Mouse (Mus musculus): ENCODE results near the gene Six4. TPM values are rescaled to one million over a fixed set of nuclear protein-coding genes. Genes with fewer than 3 reads are reported as not detected.
"Not testable (repeated sequence)": the region's sequence is repeated elsewhere in the genome, so short reads cannot be mapped to it uniquely, and the experiment has no call there.

Six4 gene
- total RNA-seq (2021), result 10 to 100 TPM; 10.6 to 17.0 TPM
- long read RNA-seq, experiment 1, partial matches to known transcripts, result 0 of 3 reads
- long read RNA-seq, experiment 1, other reads (novel, unspliced or antisense), result 3 of 3 reads
- long read RNA-seq, experiment 2, partial matches to known transcripts, result 0 of 3 reads
- long read RNA-seq, experiment 2, other reads (novel, unspliced or antisense), result 3 of 3 reads

DNA sequence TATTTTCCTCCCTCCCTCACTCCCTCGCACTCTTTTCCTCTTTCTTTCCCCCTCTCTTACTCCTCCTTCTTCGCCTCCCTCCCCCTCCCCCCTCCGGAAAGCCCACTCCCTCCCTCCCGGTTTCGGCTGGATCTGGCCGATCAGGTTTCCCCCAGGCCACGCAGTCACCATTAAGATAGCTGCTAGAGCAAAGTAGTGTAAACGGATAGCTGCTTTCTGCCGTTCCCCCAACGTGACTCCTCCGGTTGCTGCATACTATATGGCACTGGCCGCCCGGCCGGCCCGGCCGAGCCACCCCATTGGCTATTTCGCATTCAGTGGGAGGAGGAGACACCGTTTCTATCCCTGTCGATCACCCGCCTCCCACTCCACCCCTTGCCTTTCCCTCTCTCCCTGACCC, at the start of gene Six4:
Gene Six4, minus strand, starts transcription at position 261 of the 400 bp plus-strand sequence.
- DNase-seq, result peak; percentile 70 to 72
- intact Hi-C loops (cut with DNase I), result loop anchor here (2.0 to 10.0 kb wide), 2 partner anchors 60 to 92 kb away; partner anchors contain the start of gene Six1

DNA sequence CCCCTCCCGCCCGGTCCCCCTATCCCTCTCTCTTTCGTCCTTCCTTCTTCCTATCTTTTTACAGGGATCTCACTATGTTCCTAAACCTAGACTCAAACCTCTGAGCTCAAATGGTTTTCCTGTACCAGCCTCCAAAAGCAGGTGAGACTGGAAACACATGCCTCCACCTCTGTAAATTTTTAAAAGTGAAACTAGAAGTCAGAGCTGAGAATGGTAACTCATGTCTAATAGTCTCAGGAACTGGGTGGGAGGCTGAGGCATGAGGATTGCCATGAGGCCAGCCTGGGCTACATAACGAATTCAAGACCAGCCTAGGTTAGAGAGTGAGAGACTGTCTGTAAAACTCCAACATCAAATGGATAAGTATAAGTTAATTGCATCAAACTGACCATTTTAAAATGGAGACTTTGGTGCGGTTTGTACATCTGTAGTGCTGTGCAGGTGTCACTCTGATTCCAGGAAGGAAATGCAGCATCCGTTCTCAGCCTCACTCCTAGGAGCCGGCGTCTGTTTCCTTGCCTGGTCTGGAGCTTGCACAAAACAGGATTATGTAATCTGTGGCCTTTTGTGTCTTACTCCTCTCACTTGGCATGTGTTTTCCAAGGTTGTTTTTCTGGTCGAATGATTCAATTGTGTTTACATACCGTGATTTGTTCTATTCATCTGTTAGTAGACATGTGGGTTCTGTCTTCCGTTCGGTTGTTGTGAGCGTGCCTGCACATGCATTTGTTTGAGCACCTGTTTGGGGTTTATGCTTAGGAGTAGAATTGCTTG, 49.3 kb upstream of the Six4 start:
- intact Hi-C loops (cut with DNase I), result no loop called here
- DNase-seq, result no peak

DNA sequence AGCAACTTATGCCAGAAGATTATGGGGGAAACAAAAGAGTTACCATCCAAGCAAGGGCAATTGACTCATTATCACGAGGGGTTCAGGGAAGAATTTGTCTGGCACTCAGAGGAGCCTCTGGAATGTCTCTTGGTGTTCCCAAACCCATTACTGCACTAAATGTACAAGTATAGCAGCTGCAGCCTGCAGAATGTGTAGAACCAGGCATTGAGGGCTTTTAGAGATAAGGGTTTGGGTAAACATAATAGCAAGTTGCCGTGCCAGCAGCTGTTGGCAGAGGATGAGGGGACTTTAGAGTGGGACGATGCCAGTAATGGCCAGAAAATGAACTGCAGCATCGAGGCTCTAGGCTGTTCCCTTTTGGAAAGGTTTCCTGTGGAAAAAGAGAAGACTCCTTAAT, 47.1 kb upstream of the Six4 start:
- no peak for DNase-seq
- intact Hi-C loops (cut with DNase I), result no loop called here

DNA sequence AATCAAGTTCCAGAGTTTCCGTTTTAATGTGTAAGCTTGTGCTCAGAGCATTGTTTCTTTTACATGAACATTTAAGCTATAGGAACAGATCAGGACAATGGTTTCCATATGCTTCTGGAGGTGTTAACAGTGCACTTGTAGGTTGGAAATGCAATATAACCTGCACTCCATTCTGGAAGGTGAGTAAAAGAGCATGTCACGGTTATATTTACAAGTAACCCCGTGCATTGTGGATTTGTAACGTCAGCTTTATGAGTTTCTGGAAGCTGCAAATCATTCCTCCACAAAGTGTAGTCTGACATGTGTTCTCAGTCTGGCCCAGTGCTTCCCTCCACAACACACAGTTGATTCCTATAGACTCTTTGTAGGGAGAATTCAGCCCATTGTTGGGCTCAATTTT, 40.9 kb upstream of the Six4 start:
- intact Hi-C loops (cut with DNase I), result no loop called here
- no peak for DNase-seq

DNA sequence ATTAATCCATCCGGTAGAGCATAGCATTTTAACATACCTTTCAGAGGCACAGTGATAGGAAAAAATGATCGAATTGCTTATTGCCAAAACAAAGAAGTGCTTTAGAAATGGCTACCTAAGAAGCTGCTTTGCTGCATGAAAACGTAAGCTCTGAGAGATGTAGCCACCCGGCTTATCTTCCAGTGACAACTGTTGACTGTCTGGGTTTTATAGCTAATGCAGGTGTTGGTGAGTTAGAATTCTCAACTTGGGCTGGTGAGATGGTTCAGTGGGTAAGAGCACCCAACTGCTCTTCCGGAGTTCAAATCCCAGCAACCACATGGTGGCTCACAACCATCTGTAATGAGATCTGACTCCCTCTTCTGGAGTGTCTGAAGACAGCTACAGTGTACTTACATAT, 37.8 kb upstream of the Six4 start:
- intact Hi-C loops (cut with DNase I); DNase-seq: not testable (repeated sequence)

DNA sequence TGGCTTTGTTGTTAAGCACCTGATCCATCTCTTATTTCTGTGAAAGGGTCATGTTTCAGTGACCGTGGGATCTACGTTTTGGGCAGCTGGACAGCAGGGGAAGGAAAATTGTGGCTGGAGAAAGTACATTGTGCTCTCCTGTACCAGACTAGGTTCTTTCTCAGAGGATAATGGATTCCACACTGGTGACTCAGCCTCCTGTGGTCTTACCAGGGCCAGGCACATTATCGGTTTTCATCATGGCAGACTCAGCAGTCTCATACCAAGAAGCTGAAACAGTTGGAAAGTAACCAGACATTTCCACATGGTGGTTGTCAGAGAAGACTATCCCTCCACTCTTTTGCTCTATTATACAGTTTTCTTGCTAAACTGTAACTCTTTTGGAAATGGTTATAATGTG, 34.0 kb upstream of the Six4 start:
- intact Hi-C loops (cut with DNase I), result no loop called here

DNA sequence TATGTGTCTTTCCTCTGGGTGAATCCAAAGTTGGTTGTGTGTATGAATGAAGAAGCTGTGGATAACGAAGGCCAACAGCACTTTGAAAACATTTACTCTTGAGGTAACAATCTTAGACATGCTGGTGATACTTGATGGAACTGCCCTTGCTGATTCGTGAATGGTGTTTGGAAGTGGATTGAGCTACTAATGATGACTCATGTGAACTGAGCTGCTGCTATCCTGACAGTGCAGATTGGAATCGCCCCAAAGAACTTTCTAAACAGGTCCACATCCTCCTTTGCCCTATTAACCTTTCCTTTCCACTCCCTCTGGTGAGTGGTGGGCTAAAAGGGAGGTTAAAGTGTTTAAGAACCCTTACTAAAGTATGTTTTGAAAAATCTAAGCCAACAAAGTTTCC, 27.5 kb upstream of the Six4 start:
- intact Hi-C loops (cut with DNase I), result no loop called here
- no peak for DNase-seq

More for the DNA sequence above, 34.0 kb upstream of the Six4 start:
- no peak for DNase-seq

DNA sequence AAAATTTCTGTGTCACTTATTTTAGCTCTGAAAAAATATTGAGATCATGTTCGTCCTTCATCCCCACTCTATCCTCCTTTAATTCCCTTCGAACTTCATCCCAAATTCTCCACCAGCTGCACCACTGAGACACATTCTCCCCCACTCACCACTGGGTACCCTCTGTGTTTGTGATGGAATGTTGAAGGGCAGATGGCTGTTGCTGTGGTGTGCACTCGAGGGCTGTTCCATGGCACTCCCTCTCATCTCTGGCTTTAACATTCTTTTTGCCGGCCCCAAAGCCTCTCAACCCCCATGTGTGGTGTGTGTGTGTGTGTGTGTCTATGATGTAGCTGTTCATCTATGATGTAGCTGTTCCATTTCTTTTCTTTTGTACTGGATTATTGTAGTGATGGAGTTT, 12.0 kb upstream of the Six4 start:
- intact Hi-C loops (cut with DNase I), result no loop called here
- DNase-seq, result no peak

DNA sequence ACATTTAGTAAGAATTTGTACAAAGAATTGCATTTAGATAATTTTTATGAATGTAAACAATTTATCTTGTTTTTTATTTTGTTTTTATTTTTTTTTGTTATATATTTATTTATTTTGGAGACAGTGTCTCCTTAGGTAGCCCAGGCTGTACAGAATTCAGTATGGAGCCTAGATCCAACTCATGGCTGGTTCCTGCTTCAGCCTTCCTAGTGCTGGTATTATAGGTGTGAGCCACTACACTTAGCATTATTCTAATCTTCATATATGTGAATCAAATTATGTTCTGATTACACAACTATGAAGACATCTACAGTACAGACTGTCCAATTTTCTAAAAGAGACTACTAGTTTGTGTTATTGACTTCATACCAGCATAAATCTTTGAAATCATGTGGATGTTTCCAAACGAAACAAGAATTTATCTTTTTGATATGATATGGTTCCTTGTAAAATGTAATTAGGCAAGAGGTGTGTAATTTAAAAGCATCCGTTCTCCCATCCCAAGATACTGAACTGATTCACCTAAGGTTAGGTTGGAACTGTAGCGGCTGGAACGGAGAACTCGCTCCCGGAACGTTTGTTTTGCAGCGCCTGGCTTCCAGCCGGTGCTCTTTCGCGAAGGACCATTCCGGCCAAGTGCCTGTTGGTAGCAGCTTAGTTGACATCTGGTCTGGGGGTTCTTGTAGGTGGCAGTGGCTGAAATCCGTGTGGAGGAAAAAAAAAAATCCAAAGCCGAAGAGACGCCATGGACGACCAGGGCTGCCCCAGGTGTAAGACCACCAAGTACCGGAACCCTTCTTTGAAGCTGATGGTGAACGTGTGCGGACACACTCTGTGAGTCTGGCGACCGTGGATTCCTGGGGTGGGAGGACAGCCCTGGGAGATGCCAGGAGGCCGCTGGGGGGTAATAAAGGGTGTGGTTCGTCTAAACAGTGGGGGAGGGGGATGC, 10.1 kb upstream of the Six4 start, which contains the start of gene Mnat1:
Gene Mnat1, plus strand, starts transcription at position 625 of the 949 bp plus-strand sequence.
- peak; percentile 72 to 90 for DNase-seq
- intact Hi-C loops (cut with DNase I), result no loop called here

DNA sequence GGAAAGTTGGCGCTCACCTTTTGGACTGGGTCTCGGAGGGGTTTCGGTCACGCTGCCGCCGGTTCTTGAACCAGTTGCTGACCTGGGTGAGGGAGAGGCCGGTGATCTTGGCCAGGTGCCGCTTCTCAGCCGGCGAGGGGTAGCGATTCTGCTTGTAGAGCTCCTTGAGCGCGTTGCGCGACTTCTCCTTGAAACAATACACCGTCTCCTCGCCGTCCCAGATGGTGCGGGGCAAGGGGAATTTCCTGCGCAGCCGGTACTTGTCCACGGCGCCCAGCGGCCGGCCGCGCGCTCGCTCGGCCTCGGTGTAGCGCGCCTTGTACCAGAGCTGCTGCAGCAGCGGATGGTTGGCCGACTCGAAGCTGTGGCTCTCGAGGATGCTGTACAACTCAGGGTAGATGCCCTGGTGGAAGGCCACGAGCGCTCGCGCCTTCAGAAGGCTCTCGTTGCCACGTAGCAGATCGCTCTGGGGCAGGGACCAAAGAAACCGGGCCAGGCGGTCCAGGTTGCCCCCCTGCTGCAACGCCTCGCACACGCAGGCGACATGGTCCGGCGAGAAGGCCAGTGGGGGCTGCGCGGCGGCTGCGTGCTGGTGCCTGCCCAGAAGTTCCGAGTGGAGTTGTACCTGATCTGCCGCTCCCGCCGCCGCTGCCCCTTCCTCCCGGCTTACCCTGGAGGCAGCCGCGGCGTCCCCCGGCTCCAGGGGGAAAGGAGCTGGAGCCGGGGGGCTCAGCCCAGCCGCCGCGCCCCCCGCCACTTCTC, 749 bp downstream of the Six4 start:
- DNase-seq, result peak; percentile 14 to 53
- intact Hi-C loops (cut with DNase I), result loop anchor here (2.0 to 10.0 kb wide), 2 partner anchors 60 to 92 kb away; partner anchors contain the start of gene Six1

DNA sequence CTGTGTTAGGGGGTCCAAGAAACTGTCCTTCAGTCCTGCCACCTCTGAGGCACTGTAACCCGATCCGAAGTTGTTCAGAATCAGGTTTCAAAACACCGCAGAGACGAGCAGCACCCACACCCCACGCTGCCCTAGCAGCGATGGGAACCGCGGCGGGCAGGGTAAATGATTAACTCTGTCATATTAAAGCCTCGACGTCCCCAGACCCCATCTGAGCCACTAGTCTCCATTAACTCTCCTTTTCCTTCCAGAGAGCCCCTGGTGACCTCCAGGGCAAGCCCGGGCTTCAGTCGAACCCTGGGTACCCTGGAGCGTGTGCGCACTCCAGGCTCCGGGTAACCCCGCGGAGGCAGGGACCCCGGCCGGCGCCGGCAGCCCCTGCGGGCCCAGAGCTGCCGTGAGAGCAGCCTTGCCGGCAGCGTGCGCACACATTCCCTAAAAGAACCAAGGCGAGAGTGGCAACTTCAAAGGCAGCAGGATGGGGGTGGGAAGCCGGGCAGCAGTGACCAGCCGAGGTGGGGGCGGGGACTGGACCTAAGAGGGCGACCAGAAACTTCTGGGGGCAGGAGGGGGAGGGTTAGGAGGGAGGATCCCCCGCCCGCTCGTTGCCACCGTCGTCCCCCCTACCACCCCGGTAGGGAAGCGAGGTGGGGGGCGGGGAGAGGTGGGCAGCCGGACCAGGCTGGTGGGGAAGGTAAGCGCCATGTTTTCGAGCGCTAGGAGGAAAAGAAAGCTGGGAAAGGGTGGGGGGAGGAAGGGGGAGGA, 1.5 kb downstream of the Six4 start:
- intact Hi-C loops (cut with DNase I), result loop anchor here (2.0 to 10.0 kb wide), 2 partner anchors 59 to 93 kb away; partner anchors contain the start of gene Six1
- DNase-seq, result peak; percentile 27 to 31

DNA sequence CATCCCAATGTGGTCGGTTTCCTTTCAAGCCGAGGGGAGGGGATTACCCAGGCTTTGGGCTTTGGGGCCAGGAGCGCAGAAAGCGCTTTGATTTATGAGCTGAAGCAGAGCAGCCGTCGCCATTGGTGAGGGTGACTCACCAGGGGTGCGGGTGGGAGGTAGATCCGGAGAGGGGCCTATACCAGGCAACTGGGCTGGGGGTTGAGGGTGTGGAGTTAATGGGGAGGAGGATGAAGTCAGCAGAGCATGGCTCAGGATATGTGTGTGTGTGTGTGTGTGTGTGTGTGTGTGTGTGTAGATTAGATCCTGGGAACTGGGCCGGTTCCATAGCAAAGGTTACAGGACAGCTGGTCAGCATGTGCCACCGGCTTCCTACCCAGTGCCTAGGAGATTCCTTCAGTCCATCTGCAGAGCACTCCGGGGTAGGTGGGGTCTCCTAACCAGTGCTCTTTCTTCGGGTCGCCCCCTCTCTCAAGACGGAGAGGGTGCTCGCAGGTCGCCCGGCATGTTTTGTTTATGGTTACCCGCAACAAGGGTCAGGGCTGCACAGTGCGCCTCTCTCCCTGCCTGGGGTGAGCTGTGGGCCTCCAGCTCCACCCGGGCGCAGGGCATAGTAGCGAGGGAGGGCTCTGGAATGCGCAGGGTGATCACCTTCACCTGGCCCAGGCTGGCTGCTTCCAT, 2.7 kb downstream of the Six4 start:
- intact Hi-C loops (cut with DNase I), result loop anchor here (10.0 kb wide), 1 partner anchor 94 kb away; no protein-coding TSS in a partner anchor
- no peak for DNase-seq

DNA sequence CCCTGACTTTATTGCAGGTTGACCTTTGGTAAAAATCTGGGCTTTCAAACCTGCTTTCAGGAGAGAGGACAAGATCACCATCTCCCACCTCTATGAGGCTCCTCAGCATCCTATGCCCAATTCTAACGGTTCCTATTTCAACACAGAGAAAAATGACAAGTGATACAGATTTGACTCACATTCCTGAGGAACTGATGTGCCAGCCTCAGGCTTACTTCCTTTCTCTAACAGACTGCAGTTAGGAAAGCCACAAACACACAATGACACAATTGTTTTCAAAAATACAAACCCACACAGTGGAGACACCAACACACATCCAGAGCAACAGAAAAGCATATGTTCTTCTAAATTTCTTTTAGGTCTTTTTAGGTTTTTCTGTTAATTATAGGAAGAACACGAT, 5.4 kb downstream of the Six4 start:
- no peak for DNase-seq

DNA sequence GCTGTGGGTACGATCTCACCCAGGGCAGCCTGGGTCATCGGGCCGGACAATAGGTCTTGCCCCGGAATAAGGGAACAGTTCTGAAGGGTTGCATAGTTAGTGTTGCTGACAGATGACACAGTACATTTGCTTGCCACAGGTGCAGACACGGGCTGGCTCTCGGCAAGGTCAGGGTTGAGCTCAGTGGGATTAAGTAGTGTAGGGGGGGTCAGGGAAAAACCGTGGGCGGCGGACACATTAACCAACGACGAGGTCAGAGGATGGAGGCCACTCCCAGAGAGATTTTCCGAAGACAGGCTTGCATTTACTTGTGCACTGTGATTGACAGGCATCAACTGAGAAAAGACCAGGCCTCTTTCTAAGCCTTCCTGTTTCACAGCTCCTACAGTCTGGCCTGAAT, 9.5 kb downstream of the Six4 start:
- intact Hi-C loops (cut with DNase I), result no loop called here
- DNase-seq, result no peak

More for the DNA sequence above, 5.4 kb downstream of the Six4 start:
- intact Hi-C loops (cut with DNase I), result no loop called here

DNA sequence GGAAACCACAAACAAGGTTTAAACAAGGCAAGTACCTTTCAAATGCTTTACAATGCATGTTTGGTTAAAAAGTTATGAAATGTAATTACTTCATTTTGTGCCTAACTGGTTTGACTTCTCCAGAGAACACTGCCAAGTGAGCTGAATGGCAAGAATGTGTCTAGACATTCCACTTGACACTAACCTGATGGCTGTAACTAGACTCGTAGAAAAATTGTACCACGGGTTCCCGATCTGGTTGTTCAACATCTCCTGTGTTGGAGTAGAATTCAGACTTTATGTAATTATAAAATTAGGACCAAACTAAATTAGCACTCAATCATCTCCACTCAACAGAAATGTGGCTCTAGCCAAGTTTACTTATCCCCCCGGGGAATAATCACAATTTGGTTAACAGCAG, 14.7 kb downstream of the Six4 start:
- no peak for DNase-seq
- intact Hi-C loops (cut with DNase I), result no loop called here

DNA sequence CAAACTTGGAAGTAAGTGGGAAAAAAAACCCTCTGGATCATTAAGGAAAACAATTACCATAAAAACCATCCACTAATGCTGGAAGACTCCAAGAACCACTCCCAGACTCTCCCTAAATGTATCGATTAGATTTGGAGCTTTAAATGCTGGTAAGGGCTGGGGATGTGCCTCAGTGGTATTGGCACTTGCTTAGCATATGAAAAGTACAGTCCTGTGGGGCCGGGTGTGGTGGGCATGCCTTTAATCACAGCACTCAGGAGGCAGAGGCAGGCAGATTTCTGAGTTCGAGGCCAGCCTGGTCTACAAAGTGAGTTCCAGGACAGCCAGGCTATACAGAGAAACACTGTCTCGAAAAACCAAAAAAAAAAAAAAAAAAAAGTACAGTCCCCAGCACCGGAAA, 17.1 kb downstream of the Six4 start:
- intact Hi-C loops (cut with DNase I); DNase-seq: not testable (repeated sequence)

DNA sequence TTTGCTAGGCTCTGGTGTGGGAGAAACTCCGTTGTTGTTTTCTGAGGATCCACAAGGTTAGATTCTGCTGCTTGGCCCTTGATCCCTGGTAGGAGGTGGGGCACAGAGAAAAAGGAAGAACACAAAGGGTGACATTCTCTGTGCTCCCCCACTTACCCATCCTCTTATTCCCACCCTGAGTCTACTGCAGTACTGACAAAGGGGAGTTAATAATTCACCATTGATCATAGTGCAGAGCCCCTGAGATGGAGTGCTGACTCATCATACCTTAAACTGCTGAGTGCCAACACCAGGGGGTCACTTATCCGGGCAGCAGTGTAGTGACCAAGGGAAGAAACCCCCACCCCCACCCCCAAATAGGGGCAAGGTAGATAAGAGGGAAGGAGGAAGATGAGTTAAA, 18.7 kb downstream of the Six4 start:
- intact Hi-C loops (cut with DNase I), result no loop called here
- no peak for DNase-seq

DNA sequence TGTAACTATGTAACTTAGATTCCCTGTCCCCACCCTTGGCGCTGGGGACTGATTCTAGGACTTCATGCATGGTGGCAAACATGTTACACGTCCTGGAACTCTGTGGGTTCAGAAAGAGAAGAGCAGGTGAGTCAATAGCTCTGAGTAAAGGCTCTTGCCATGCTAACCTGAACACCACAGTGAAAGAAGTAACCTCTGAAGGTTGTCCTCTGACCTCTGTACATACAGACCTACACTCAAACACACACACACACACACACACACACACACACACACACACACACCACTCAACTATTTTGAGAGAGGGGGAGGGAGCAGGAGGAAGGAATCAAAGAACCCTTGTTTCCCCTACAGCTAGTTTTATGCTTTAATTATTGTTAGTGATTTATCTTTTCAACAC, 19.1 kb downstream of the Six4 start:
- intact Hi-C loops (cut with DNase I), result no loop called here

More for the DNA sequence above, 19.1 kb downstream of the Six4 start:
- DNase-seq, result no peak
